Mouse (Mus musculus) kidney, adult 18-20 months (tissue): Measurements from ENCODE around the gene Gabra6.

Experiments
- DNase-seq: peaks from one replicate; pipeline ENCODE4 v3.0.0; 2021

Gene Gabra6

DNA sequence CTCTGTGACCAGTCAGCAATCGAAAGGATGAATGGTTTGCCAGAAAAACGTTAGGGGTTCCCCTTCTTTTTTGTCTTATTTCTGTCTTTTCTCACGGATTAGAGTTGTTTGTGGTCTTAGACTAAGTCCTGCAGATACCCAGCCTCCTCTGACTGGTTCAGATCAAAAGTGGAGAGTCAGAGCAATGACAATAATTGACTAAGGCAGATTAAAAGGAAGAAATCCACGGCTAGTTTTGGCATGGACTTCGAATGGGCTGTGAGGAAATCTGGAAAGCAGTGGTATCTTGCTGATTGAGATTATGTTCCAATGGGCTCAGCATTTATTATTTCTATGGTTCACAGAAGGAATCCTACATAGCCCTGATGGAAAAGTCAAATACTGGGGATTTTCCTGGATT lies at the start of gene Gabra6:
Gene Gabra6, minus strand, starts transcription at position 191 of the 400 bp plus-strand sequence.
- DNase-seq = no peak

DNA sequence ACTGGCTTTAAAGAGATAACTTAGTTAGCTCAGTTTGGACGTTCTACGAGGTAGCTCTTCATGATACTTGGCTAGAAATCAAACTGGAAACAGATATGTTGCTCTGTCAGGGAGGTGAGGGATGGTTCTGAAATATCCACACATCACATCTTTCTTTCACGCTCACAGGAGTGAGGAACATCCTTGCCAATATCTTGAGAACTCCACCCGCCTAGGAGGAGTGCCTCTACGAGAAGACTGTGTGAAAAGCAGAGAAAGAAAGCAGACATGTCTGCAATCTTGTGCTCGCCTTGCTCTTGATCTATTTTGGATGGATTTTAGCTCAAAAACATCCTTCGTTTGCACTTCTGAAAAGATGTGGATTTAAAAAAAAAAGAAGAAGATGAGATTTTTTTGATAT lies 44.7 kb upstream of the Gabra6 start:
- no peak for DNase-seq

DNA sequence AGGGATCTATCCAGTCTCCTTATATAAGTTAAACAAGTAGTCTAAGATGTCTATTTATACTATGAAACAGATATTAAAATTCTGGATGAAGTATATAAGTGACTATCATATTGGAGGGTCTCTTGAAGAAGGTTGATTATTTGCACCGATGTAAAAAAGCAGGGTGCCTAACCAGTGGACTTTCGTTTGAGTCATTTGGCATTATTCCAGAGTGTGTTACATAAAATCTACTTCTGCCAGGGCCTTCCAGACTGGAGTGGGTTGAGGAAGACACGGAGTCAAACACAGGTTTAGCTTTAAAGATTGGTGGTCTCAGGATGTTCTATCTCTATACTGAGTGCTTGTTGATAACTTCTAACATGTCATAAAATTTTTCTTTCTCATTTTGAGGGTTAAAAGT lies 11.2 kb upstream of the Gabra6 start:
- DNase-seq = no peak

DNA sequence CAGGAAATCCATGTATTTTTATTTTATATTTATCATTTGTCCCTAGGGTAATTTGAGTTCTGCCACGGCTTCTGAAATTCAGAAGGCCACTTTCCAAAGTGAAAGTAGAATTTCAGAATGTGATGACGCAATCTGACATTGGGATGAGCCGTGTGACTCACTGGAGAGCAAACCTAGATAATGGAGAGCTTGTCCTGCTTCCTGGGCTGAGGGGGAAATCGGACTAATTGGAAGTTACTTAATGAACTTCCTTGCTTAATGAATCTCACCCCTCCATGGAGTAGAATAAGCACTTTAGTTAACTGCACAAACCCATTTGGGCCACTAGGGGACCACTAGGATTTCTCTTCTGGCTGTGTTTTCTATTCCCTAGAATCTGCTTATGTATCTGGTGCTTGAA lies 5.4 kb upstream of the Gabra6 start:
- no peak for DNase-seq

GRCm38 (mm10) chr11:42321560-42321959 lies 688 bp upstream of the Gabra6 start:
- no peak for DNase-seq

- no peak for DNase-seq
Measured at GRCm38 (mm10) chr11:42319521-42319920, 1.4 kb downstream of the Gabra6 start.

DNA sequence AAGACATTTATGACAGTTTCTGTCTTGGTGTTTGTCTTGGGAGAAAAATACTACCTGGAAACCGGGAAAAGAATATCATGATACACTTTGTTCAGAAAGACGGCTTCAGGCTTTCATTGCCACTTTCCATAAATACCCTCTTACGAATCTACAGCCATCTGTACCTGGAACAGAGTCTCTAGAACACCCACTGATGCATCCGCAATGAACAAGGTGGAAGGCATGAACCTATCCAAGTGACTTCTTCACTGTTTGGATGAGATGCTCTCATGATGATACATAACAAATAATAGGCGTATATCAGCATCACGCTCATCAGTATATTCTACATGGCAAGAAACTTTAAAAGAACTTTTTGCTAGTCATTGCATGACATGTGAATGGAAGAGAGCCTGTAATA lies 1.8 kb downstream of the Gabra6 start:
- no peak for DNase-seq

DNA sequence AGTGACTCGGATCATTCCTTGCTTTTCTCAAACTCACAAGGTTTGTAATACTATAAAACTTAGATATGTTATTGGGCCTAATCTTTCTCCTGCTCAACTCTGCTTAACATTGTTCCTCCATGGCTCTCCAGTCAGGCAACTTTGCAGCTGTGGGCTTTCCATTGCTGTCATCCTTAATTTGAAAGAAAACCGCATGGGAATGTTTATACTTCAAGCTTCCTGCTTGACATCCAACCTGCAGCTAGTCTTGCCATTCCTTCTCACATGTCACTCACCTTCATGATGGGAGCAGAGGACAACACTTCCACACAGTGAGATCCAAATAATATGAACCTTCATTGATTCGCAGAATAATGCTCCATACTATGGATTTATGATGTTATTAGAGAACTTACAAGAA lies 2.9 kb downstream of the Gabra6 start:
- no peak for DNase-seq

DNA sequence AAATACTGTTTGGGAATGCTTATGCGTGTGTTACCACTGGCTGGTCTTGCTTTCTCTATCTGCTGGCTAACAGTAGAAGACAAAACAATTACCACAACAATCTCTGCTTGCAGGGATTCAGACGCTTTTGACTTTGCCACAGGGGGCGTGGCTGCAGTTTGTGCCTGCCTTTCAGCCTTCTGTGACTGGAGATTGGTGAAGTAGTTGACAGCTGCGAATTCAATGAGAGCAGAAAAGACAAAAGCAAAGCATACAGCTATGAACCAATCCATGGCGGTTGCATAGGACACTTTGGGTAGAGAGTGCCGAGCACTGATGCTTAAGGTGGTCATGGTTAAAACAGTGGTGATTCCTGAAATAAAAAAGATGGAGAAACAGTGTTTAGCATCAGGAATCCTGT lies 6.0 kb downstream of the Gabra6 start:
- no peak for DNase-seq

- no peak for DNase-seq
Measured at GRCm38 (mm10) chr11:42310892-42311291, 10.0 kb downstream of the Gabra6 start.

GRCm38 (mm10) chr11:42309086-42309485 lies 11.8 kb downstream of the Gabra6 start:
- DNase-seq = no peak

DNA sequence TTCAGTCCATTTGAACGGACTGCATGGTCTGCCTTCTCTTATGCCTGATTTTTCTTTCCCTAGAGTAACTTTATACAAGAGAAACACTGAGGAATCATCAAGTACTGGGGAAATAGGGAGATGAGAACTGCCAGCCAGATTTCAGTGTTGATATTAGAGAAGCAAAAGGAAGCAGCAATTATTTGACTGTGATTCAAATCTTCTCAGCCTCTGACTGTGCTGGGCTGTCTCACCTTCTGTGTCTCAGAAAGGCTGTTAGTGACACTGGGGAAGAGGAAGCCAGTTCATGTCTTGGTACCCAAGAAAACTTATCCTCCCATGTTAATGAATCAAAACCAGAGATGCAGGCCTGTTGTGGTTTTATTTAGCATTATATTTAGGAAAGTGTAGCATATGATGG lies 14.8 kb downstream of the Gabra6 start:
- no peak for DNase-seq

DNA sequence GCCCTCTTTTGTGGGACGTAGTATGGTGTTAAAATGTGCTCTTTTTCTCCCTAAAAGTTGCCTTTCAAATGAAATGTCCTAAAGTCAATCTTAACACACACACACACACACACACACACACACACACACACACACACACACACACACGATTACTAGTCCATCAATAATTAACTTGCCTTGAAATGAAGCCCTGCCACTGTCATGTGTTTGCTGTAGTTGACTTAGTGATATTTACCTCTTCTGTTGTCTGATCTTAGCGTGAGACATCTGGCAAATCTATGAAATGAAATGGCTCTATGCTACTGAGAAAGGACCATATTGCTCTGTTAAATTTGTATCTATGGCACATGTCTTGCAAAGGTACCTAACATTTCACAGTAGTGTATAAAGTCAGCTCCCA lies 61.9 kb downstream of the Gabra6 start:
- DNase-seq = no peak
